Mouse (Mus musculus) olfactory bulb, adult 2 months (tissue): Measurements from ENCODE around the gene Ahdc1.

Experiments used
- CTCF ChIP-seq: fragments of 200-500 bp; IDR thresholded peaks from 2 replicates; pipeline ENCODE4 v1.5.1; 2012; ENCODE audit warnings: low read depth, mild to moderate bottlenecking, low read length, moderate library complexity; ENCODE audit not compliant: insufficient read depth
- POLR2A ChIP-seq: fragments of 200-500 bp; IDR thresholded peaks from 2 replicates; pipeline ENCODE4 v1.6.1; 2012; ENCODE audit warnings: mild to moderate bottlenecking, low read depth, low read length, moderate library complexity; ENCODE audit not compliant: insufficient read depth

DNA sequence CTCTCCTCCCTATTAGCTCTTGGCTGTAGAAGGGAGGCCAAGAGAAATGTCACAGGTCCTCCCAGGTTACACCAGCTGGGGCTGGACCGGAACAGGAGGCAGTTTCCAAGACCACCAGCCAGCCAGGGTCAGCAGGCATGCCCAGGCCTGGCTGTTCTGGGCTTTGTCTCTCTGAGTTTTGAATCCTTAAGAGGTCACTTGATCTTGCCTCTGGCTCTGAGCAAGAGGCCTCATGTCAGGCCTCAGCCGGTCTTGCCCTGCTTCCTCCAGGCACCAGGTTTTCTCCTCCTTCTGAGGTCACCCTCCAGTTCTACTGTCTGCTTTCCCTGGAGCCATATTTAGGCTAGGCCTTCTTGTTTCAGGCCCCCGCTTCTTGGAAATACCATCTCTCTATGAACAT, 59.3 kb downstream of the Ahdc1 start:
- TF ChIP-seq POLR2A = no peak
- TF ChIP-seq CTCF = no peak
